Mouse (Mus musculus): ENCODE results near the gene Vps53. TPM values are rescaled to one million over a fixed set of nuclear protein-coding genes. Genes with fewer than 3 reads are reported as not detected.

Vps53 gene
- polyA plus RNA-seq, 1 experiment from 2014 or later: 34.5 TPM

DNA sequence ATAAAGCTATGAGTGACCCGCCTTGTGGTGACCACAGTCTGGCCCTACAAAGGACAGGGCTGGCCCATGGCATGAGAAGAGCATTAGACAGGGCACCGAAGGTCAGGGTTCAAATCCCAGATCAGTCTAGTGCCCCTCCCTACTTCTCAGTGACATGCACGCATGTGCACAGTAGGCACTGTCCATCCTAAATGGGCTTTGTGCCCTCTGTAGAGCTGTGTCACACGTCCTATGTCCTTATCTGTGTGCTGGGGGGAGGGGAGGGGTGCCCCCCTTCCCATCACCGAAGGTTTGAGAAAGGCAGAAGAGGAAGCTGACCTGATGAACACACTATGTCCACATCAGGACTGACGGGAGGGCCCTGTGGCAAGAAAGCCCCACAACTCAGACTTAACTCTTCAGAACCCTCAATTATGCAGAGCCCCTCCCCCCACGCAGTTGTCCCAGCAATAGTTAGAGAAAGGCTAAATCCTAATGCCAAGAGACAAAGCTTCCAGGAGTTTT is 154.3 kb downstream of the Vps53 start:
- no peaks in the 10 kb centered on the region for H3K9me3 ChIP-seq (ENCODE audit: low read depth, low read length)
- TF ChIP-seq CTCF (IDR thresholded peaks at IDR 0.05; ENCODE audit: low read depth): no peak
- WGBS: 59% methylated on average over 7 of the region's 7 CpGs
- no peak overlapping the region for H3K4me3 ChIP-seq (ENCODE audit: low read depth, low read length)
- no peaks in the 10 kb centered on the region for H3K27me3 ChIP-seq (ENCODE audit: insufficient read depth, low read length)
- DNase-seq: no peak
- H3K36me3 ChIP-seq (ENCODE audit: insufficient read depth): peaks cover 31% of the 10 kb centered on the region
- peaks cover 18% of the 10 kb centered on the region; the same call in 1 of the 2 replicates for H3K4me1 ChIP-seq (ENCODE audit: insufficient read depth)
- no peak overlapping the region for H3K9ac ChIP-seq
- peak overlapping the region; percentile 79 for H3K4me2 ChIP-seq
- no peak for ATAC-seq (ENCODE audit: insufficient read depth)
- H3K27ac ChIP-seq (ENCODE audit: low read depth): no peak overlapping the region

DNA sequence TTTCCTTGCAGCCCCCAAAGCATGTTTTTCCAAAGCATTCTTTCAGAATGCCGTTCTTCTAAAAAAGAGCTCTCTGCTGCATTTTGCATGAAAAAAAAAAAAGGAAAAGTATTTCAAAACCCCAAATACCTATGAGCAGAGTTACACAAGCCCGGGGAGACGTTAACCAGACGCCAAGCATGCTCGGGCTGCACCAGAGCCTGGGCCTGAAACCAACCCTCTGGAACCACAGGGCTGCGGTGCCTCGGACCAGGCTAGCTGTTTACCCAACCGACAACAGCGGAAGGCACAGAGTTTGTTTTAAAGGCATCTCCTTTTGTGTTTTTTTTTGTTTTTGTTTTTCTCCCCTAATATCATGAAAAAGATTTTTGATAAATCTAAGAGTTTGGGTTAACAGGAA is 158.5 kb downstream of the Vps53 start:
- Histone ChIP-seq H3K4me1 (ENCODE audit: insufficient read depth) (peaks cover 10% of the 10 kb centered on the region; the same call in 1 of the 2 replicates), H3K4me2 (no peak overlapping the region), H3K27me3 (ENCODE audit: insufficient read depth, low read length) (no peaks in the 10 kb centered on the region), H3K27ac (ENCODE audit: low read depth) (no peak overlapping the region), H3K9ac (no peak overlapping the region), H3K4me3 (ENCODE audit: low read depth, low read length) (no peak overlapping the region), H3K9me3 (ENCODE audit: low read depth, low read length) (no peaks in the 10 kb centered on the region), H3K36me3 (ENCODE audit: insufficient read depth) (peaks cover 41% of the 10 kb centered on the region)
- TF ChIP-seq CTCF (IDR thresholded peaks at IDR 0.05; ENCODE audit: low read depth): no peak
- no peak for ATAC-seq (ENCODE audit: insufficient read depth)
- no peak for DNase-seq
- WGBS: 74% methylated on average over 9 of the region's 9 CpGs

DNA sequence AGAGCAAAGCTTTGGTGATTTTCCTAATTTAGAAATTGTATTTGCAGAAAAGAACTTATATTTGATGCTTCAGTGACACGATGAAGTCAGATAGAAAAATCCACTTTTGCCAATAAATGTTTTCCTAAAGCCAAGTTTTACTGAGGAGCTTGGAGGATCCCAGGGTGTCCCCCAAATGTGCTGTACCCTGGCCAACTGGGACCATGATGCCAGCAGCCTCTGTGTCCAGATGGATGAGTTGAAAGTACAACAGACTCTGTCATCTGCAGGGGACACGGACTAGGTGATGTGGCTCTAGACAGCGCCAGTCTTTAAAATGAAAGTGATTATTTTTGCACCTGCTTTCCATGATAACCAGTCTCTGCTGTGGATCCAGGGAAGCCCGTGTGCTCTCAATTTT is 159.6 kb downstream of the Vps53 start:
- ATAC-seq (ENCODE audit: insufficient read depth) (no peak), DNase-seq (no peak)
- Histone ChIP-seq H3K9ac (no peak overlapping the region), H3K4me1 (ENCODE audit: insufficient read depth) (no peaks in the 10 kb centered on the region), H3K4me3 (ENCODE audit: low read depth, low read length) (no peak overlapping the region), H3K27me3 (ENCODE audit: insufficient read depth, low read length) (no peaks in the 10 kb centered on the region), H3K36me3 (ENCODE audit: insufficient read depth) (peaks cover 41% of the 10 kb centered on the region), H3K4me2 (no peak overlapping the region), H3K27ac (ENCODE audit: low read depth) (no peak overlapping the region), H3K9me3 (ENCODE audit: low read depth, low read length) (no peaks in the 10 kb centered on the region)
- WGBS: 74% methylated on average over 4 of the region's 4 CpGs
- no peak for TF ChIP-seq CTCF (IDR thresholded peaks at IDR 0.05; ENCODE audit: low read depth)

DNA sequence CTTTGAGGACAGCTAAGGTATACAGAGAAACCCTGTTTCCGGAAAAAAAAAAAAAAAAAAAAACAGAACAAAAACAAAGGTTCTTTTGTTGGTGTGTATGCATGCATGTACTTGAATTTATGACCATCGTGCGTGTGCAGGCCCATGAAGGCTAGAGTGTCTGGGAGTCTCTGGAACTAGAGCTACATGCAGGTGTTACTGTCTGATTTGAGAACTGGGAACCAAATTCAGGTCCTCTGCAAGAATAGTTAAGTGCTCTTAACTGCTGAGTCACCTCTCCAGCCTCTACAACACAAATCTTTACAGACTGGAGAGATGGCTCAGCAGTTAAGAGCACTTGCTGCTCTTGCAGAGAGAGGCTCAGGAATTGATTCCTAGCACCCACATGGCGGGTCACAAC is 163.6 kb downstream of the Vps53 start:
- no peak for ATAC-seq (ENCODE audit: insufficient read depth)
- TF ChIP-seq CTCF (IDR thresholded peaks at IDR 0.05; ENCODE audit: low read depth): no peak
- Histone ChIP-seq H3K4me1 (ENCODE audit: insufficient read depth) (no peaks in the 10 kb centered on the region), H3K27ac (ENCODE audit: low read depth) (no peak overlapping the region), H3K4me2 (no peak overlapping the region), H3K27me3 (ENCODE audit: insufficient read depth, low read length) (no peaks in the 10 kb centered on the region), H3K9ac (no peak overlapping the region), H3K9me3 (ENCODE audit: low read depth, low read length) (no peaks in the 10 kb centered on the region), H3K4me3 (ENCODE audit: low read depth, low read length) (no peak overlapping the region), H3K36me3 (ENCODE audit: insufficient read depth) (0 out of 2 replicates have a peak, but pooled peaks cover 13% of the 10 kb centered on the region)
- whole genome bisulfite sequencing: 66% methylated on average over 4 of the region's 4 CpGs
- DNase-seq: no peak

DNA sequence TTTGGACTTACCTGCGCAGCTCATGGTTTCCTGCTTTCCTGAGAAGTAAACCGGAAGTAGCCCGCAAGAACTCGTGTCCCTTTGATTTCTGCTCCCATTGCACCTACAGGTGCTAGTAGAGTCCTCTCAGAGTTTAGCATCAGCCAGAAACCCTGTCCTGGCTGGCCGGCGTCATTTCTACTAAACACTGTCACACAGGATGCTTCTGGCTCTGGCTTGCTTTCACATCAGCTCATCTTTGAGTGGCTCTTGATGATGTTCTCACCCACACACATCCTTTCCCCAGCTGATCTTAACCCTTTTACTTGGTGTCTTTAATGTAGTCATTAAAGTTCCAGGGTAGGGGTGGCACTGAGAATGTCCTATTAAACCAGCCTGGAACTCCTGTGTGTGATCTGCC is 164.2 kb downstream of the Vps53 start:
- H3K9ac ChIP-seq: no peak overlapping the region
- no peaks in the 10 kb centered on the region for H3K4me1 ChIP-seq (ENCODE audit: insufficient read depth)
- H3K36me3 ChIP-seq (ENCODE audit: insufficient read depth): 0 out of 2 replicates have a peak, but pooled peaks cover 10% of the 10 kb centered on the region
- ATAC-seq (ENCODE audit: insufficient read depth): no peak
- no peak overlapping the region for H3K4me3 ChIP-seq (ENCODE audit: low read depth, low read length)
- no peak for DNase-seq
- H3K9me3 ChIP-seq (ENCODE audit: low read depth, low read length): no peaks in the 10 kb centered on the region
- H3K27me3 ChIP-seq (ENCODE audit: insufficient read depth, low read length): no peaks in the 10 kb centered on the region
- TF ChIP-seq CTCF (IDR thresholded peaks at IDR 0.05; ENCODE audit: low read depth): no peak
- H3K27ac ChIP-seq (ENCODE audit: low read depth): no peak overlapping the region; the same call in 1 of the 2 replicates
- WGBS: 78% methylated on average over 6 of the region's 6 CpGs
- no peak overlapping the region for H3K4me2 ChIP-seq

DNA sequence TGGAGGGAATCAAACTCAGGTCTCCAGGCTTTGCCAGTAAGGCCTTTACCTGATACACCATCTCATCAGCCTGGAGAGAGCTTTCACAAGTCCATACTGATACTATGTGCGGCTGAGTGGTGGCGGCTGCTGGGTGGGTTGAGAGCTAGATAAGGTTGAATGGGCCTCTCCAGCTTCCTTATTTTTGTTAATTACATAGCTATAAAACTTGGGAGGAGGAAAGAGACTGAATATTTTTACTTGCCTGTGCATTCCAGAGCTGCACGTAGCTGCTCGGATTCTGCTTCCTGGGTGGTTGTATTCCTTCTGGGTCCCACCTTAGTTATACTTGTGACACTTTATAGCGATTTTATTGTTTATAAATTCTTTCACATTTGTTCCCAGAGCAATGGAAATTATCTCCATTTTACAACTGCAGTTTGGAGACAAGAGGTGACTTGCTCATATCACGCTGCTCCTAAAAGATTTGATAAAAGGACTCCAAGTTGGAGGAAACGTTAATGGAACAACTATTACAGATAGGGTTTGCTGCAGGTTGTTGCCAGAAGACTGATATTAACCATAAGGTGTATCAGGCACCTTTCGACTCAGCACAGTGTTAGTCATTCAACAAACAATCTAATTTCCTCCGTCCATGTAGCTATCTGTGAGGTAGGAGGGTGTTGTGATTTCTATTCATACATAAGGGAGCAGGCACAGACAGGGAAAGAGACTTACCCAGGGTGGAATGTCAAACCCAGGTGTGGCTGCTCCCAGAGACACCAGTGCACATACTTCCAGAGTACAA is 168.4 kb downstream of the Vps53 start:
- 62% methylated on average over 9 of the region's 9 CpGs for WGBS
- ATAC-seq (ENCODE audit: insufficient read depth): no peak
- H3K9ac ChIP-seq: no peak overlapping the region

DNA sequence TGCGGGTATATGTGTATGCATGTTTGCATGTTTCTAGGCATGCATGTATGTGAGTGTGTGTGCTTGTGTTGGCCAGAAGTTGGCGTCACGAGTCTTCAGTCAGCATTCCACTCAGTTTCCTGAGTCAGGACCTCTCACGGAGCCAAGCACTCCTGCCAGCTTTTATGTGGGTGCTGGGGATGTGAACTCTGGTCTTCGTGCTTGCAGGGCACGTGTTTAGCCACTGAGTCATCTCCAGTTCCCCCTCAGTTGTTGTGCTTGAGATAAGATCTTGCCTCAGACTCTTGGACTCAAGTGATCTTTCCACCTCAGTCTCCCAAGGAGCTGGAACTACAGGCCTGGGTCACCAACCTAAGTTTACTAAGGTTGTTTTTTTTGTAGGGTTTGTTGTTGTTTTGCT is 170.3 kb downstream of the Vps53 start:
- Histone ChIP-seq H3K36me3 (ENCODE audit: insufficient read depth) (no peaks in the 10 kb centered on the region), H3K9ac (no peak overlapping the region), H3K4me3 (ENCODE audit: low read depth, low read length) (no peak overlapping the region), H3K4me2 (no peak overlapping the region), H3K4me1 (ENCODE audit: insufficient read depth) (no peaks in the 10 kb centered on the region), H3K27me3 (ENCODE audit: insufficient read depth, low read length) (no peaks in the 10 kb centered on the region), H3K9me3 (ENCODE audit: low read depth, low read length) (no peaks in the 10 kb centered on the region), H3K27ac (ENCODE audit: low read depth) (no peak overlapping the region)
- 74% methylated on average over 6 of the region's 6 CpGs for WGBS
- no peak for DNase-seq
- TF ChIP-seq CTCF (IDR thresholded peaks at IDR 0.05; ENCODE audit: low read depth): no peak
- no peak for ATAC-seq (ENCODE audit: insufficient read depth)

More for the DNA sequence above, 168.4 kb downstream of the Vps53 start:
- Histone ChIP-seq H3K27me3 (ENCODE audit: insufficient read depth, low read length) (no peaks in the 10 kb centered on the region), H3K4me3 (ENCODE audit: low read depth, low read length) (no peak overlapping the region), H3K4me1 (ENCODE audit: insufficient read depth) (no peaks in the 10 kb centered on the region), H3K36me3 (ENCODE audit: insufficient read depth) (no peaks in the 10 kb centered on the region), H3K9me3 (ENCODE audit: low read depth, low read length) (no peaks in the 10 kb centered on the region), H3K27ac (ENCODE audit: low read depth) (no peak overlapping the region), H3K4me2 (no peak overlapping the region)
- DNase-seq: no peak
- no peak for TF ChIP-seq CTCF (IDR thresholded peaks at IDR 0.05; ENCODE audit: low read depth)

All from lung, embryonic 14.5 days (tissue).